Mouse (Mus musculus): ENCODE results near the gene Prkce.

Prkce gene

DNA sequence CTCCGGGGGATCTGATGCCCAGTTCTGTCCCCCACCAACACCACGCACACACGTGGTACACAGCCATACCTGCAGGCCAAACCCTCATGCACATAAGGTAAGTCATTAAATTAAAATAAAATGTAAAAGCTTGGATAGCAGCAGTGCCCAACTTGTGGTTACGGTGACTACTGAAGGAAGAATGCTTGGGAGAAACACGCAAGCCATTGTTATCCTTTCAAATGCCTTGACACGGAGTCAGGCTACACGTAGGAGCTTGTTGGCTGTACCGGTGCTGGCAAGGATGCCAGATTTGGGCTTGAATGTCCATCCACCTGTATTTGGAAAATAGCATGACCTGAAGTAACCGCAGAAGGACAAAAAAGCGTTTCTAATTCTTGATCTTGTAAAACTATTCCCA, 423.7 kb downstream of the Prkce start:
- DNase-seq: no peak

DNA sequence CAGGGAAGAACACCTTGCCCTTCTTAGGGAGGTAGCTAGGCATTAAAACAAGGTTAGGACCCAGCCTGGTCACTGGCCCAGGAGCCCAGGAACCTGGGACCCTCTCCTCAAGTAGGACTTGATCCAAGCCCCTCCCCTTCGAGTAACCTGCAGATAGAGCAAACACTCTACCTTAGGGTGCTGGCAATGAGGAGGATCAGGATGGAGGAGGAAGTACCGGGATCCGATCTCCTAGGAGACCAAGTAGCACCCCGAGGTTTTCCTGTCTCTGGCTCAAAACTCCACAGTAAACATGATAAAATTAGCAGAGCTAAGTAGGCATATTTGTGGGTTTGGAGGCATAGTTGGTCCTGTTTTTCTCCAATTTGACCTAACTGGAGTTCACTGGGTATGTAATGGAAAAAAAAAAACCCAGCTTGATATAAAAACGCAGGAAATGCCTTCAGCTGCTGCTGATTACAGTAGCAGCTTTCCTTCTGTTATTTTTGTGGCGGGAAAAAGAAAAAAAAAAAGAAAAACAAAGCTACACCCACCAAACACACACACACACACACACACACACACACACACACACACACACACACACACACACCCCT, 425.5 kb downstream of the Prkce start:
- no peak for DNase-seq

DNA sequence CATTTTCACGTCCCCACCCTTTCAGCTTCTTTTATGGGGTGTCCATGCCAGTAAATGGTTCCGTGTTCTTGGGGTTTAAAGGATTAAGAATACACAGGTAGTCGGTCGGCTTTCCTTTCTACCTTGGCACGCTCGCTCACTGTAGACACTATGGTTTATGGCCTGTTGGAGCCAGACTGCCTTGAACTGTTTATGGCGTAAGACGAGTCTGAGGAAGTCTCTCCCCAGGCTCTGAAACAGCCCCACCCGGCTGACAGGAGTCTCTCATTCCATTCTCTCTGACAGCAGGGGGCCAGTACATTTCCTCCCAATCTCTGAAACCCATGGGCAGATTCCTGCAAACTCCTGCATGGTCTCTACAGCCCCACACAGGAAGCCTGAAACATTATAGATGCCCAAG, 427.9 kb downstream of the Prkce start:
- DNase-seq: no peak

DNA sequence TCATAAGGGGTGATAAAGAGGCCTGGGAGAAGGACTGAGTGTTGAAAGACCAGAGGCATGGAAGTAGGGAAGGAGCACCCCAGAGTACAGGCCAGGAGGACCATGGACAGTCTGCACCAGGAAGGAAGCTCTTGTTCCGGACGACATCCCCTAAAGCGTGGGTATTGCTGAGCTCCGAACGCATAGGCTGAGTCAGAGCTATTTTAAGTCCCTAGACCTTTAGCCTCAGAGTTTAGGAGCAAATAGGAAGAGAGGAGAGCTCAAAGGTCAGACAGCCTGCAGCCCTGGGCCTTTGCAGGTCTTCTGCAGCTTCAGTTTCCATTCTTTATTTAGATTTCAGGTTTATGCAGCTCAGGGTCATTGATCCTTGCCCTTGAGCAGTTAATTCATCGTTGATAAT, 433.5 kb downstream of the Prkce start:
- DNase-seq: no peak

DNA sequence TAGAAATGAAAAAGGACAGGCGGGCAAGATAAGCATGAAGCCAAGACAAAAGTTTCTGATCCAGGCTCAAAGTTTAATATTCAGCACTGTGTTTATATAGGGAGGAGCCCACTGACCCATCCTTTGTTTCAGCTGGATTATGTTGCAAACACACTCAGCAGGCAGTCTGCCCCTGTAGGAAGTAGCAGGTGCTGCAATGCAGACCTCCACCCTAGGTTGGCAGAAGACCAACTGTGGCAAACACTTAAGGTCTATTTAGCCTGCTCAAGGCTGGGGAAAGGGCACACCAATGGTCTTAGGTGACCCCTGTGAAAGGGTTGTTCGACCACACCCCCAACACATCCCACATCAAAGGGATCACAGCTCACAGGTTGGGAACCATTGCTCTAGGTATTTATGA, 434.3 kb downstream of the Prkce start:
- no peak for DNase-seq

DNA sequence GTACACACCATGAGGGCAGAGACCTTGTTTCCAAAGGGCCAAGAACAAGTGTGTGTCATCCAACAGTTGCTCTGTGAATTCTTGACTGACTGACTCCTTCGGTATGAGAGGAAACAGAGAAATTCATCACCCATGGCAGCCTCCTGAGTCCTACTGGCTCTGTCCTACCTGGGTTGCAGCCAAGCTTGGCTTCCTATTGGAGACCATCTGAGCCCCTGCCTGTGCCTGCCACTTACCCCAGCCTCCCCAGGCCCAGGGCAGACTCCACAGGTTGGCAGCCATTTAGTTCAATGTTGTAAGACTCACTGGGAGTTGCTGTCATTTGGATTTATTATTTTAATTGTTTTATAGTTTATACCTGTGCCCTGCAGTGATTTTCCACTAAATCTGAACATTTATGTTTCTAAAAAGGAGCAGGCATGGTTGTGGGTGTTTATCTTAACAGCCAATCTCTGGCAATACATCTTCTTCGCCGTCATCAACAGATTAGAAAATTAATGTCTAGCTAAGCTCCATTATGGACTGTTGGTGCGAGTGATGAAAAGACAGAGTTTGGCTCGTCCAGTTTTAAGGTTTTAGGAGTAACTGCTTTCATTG, 436.4 kb downstream of the Prkce start:
- no peak for DNase-seq

DNA sequence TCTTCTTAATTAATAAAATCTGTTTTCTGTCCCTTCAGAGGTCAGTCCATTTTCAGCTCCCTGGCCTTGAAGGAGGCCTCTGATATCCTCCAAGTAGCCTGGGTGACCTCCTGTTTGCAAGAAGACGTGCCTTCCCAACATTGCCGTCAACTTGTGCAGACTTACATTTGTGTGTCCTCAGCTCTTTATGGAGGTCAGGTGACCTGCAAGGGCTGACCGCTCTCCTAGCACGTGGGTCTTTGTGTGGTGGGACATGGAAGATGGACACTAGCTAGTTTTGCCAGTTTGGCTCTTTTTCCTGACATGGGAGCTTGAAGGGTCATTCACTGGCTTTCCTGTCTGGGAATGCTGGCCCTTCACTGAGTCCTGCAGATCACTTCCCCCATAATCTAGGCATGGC, 440.4 kb downstream of the Prkce start:
- DNase-seq: no peak

DNA sequence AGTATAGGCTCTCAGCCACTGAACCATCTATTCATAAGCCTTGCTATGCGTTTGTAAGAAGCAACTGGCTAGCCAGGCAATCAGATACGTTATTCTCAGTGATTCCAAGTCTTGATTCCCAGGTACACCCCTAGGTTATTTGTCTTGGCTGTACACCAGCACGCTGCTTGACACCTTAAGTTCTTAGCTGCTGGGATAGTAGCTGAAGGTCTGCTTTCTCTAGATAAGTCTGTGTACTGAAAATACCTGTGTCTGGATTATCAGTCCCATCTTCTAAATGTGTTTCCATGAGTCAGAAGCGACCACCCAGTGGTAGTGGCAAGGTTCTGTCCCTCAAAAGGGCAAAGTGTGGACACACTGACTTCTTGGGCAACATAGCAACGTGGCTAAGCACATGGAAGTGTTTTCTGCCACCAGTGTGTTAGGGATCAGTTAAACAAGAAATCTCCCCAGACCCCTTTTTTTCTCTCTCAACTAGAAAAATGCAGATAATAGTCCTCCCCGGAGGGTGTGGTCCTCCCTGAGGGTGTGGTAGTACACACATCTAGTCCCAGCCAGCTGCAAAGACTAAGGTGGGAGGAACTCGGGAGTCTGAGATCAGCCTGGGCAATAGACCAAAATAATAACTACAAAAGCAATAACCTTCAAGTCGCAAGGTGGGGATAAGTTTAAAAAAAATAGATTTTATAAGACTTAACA, 442.8 kb downstream of the Prkce start:
- DNase-seq: no peak

DNA sequence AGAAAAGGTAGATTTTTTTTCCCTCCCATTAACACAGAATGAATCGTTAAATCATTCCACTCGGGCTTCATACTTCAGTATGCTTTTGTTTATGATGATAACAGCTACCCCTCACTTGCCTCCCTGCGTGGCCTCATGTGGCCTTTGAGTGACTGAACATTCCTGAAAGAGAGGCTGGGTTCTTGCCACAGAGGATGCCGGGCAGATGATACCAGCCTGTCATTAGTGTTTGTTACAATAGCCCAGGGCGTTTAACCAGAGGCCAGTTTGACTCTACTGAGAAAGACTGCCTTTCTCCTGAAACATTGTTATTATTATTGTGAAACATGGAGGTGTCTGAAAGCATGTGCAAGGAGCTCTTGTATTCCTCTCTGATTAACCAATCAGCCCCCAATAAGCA, 444.2 kb downstream of the Prkce start:
- no peak for DNase-seq

DNA sequence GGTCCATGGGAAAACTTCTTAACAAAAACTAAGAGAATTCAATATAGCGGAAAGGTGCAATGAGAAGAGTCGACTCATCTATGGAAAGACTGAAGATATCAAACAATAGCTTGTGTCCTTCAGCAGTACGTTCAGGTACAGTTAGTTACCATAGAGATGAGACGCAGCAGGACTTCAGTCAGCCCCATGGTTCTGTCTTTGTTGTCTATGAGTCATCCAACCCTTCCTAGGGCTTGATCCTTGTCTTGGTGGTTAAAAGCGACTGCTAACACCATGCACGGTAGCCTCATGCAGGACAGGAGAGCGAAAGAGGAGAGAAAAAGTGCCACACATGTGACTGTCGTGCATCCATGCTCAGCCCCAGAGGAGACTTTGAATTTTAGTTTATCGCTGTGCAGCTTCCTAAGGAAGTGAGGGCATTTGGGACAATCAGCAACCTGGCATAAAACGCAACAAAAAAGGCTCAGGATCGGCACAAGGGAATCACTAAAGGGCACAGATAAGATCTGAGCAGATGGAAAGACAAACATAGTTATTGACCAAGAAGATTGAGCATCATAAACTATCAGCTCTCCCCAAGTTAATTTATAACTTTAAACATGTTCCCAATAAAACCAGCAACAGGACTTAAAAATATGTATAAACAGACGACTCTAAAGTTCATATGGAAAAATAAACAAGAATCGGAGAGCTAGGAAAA, 448.2 kb downstream of the Prkce start:
- DNase-seq: no peak

DNA sequence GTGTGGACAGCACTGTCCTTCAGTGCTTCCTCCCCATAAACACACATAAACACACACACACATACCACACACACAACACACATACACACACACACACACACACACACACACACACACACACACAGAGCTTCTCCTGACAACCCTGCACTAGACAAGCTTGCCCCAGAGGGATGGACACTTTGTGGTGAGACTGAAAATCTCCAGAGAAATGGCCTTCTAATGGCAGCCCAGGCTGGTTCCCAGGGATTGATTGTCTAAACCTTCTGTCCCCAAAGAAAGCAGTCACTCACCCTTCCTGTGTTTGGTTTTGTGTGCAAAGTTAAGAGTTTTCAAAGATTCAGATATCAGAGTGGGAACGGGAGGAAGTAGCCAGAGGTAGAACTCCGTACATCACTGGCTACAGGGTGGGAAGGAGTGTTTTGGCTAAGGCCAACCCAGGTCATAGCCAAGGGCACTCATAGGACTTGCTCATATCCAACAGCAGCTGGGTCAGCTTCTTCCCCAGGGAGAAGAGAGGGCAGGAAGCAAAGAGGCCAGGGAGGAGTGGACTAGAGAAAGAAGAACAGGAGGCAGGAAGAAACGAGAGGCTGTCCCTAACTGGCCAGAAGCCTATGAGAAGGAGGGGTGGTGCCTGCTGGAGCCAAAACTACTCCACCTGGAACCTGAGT, 450.1 kb downstream of the Prkce start:
- DNase-seq: no peak

DNA sequence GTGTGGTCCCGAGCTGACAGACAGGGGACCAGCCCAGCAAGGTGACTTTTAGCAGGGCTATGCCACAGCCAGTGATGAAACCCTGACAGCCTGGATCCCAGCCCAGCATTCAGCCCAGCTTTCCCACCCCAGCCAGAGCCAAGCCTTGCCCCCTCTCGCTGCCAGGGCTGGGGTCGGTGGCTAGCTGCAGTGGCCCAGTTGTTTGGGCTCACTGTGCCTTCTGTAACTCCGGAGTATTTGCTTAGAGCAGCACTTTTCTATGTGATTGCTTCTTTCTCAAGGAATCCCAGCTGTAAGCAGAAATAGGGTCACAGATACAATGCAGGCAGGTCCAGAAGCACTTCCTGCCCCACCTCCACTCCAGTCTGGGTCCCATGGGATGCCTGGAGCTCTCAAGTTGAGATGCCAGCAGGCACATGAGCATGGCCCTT, 450.9 kb downstream of the Prkce start:
- DNase-seq: no peak

DNA sequence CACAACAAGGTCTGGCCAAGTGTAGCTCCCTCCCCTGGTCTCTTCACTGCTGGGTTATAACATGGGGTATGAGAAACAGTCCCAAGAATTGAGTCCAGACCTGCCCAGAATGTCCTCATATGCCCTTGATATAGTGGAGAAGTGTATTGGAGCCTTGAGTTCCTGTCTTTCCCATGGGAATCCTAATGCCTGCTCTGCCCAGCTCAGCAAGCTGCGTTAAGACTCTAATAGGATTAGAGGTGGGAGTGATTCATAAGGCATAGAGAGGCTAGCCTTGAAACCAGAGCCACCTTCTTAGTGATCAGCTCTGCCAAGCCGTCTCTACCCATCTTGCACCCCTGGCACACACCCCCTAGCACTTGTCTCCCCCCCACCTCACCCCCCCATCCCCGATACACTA, 455.3 kb downstream of the Prkce start:
- DNase-seq: no peak

DNA sequence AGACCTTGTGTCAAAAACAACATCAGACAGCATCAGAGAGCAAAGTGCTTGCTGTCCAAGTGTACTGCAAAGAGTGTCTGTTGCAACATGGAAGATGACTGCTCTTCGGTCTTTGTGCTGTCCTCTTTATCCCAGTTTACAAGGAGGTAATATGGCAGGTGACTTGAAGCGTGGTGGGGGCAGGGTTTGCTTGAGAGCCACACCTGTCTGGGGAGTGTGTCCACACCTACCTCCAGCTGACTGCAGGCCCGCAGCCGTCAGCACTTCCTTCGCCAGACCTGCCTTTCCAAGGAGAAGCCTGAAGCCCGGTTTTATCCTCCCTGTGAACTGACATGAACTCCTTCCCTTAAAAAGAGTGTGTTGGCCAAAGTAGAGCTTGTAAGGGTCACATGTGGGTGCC, 458.9 kb downstream of the Prkce start:
- DNase-seq: no peak

DNA sequence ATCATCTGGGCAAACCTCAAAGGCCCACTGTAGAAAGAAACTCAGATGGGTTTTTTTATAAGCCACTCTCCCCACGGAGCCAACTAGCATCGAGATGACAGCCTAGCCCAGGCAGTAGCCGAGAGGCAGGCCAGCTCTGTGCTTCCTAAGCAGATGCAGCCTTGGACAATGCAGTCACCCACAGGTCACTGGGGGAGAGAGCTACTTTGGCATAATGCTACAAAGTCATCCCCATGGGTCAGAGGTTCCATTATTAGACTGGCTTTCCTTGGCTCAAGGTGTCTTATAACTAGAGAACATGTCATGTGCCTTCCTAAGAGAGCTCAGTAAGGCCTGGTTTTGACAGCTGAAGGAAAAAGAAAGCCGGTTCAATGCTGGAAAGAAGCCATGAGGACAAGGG, 465.5 kb downstream of the Prkce start:
- no peak for DNase-seq

DNA sequence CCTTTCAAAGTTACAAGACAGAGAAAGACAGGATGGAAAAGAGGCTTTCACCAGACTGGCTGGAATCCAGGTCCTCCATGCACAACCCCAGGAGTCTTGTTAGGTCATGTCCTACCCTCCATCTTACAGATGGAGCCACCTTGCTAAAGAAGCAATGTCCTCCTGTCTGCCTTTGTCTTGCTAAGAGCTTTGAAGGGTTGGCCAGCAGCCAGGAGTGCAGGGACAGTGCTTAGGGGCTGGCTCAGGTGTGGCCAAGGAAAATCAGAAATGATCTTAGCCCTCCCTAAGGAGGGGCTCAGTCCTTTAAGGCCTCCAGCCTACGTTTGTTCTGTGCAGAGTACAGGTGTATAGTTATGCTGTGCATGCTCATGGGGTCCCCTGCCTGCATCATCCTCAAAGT, 469.7 kb downstream of the Prkce start:
- DNase-seq: no peak

DNA sequence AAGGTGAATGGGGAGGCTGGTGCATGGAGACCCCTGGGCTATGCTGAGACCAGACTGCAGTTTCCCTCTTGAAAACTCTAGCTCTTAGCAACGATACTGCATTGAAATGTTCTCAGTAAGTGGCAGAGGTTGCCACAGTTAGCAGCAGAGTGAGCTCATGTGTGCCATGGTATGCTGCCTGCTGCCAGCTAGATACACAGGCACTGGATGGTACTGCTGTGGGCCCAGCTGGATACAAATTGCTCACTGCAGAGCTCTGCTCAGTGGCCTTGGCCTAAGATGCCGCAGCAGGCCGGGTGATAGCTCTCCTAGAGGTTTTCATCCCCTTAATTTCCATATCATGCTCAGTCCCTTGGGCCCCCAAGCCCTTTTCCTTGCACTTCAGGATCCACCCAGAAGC, 471.7 kb downstream of the Prkce start:
- DNase-seq: no peak

DNA sequence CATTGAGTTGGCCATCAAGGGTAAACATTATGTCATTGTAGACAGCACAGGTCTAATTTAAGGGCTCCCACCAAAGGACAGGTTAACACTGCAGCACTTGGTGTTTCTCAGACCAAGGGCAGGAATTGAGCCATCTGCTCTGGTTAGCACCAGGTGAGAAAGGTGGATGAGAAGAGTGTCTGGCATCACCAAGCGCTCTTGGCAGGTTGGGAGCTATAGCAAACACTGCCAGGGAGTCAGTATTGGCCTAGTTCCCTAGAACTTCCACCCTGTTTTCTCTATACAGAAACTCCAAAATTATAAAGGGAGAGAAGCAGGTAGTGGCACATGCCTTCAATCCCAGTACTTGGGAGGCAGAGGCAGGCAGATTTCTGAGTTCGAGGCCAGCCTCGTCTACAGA, 479.6 kb downstream of the Prkce start:
- DNase-seq: no peak

DNA sequence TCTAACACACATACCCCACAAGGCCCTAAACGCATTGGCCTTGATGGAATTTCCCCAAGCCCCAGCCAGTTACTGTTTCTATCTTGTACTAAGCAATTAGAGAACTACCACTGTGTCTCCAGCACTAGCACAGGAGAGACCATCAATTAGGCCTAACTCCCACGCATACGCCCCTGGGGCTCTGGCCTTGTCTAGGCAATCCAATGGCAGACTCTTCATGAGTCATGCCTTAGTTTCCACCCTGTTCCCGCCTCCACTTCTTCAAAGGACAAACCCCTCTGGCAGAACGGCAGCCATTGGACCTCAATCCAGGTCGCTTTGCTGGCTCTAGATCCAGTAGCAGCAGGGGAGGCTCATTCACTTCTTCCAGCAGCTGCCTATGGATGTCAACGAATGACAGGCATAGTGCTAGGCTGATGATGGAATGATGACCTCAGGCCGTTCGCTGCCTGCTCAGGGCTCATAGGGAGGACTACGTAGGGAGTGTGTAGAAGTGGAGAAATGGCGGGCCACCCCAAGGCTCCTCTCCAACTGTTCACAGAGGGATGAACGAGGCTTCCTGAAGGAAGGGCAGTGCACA, 481.4 kb downstream of the Prkce start:
- no peak for DNase-seq

DNA sequence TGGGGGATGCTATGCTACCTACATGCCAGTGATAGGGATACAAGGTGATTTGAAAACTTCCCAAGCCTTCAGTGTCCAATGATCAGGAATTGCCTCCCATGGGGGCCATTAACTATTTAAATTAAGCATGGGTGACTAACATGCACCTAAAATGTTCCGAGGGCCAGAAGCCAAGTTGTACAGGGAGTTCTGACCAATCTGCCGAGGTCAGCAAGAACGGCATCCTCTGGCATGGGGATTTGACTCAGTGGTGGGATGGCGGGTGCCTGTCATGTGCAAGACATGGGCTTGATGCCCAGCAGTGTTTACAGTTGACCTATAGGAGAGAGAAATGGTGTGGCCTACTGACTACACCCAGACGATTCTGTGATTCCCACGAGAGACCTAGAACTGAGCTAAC, 482.7 kb downstream of the Prkce start:
- no peak for DNase-seq

DNA sequence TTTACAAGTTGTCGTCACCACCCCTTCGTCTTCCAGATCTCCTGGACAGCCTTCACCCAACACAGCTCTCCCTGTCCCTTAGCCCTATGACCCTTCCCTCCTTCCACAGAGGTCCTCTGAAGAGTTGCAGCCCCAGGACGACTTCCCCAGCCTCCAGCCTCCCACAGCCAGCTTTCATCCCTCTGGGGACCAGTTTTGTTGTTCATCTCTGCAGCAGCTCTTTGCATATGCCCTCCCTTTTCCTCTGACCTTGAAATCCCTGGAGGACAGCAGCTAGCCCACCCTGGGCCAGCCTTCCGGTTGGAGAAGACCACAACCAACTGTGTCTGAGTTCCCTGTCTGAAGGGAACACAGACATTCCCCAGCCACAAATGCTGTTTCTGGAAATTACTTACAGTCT, 483.5 kb downstream of the Prkce start:
- no peak for DNase-seq

DNA sequence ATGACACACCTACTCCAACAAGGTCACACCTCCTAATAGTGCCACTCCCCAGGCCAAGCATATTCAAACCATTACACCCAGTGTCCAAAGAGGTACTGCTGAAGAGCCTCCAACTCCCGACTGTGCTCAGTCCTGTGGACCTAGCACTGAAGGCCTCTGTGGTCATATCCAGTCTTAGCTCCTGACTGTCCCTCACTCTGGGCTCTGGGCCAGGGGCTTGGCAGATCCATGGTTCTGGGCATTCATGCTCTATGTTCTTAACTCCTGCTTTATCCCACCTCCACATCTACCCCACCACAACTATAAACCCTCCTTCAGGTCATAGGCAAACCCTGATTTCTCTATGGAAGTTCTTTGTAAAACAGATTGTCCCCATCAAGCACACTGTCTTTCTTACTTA, 485.2 kb downstream of the Prkce start:
- no peak for DNase-seq

DNA sequence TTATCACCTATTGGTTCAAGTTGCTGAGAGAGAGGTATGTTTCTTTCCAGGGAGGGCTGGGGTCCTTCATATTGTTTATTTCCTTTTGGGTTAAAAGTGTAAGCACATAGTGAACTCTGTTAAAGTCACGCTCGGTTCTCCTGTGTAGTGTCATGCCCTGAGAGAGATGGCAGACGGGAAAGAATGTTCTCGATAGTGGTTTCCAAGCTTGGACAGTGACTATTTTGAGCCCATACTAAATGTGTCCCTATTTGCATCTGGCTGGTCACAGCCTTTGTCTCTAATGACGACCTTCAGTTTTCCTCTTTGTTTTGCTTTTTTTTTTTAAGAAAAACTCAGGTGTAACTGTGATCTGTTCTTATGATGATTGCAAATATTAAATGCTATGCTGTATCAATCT, 488.8 kb downstream of the Prkce start:
- no peak for DNase-seq

All from B cell, adult 2 months (primary cell).